Mouse (Mus musculus) urinary bladder, postnatal 4 days (tissue): ENCODE data around the gene Cldn9.

Experiments used
- DNase-seq, 2 experiments: peaks; one replicate each; pipeline ENCODE4 v3.0.0; 2021 to 2022; ENCODE audit warnings: low spot score in 2 of 2

Gene Cldn9

GRCm38 (mm10) chr17:23683856-23684672 is at the start of gene Cldn9:
Cldn9 (minus strand) TSS chr17:23684026.
- DNase-seq = no peak

- DNase-seq = no peak
Observed at GRCm38 (mm10) chr17:23730441-23730840, 46.6 kb upstream of the Cldn9 start.

- peak; percentile 75 to 81 for DNase-seq
Observed at GRCm38 (mm10) chr17:23726758-23727142, 42.9 kb upstream of the Cldn9 start.

GRCm38 (mm10) chr17:23725999-23726757 is 42.4 kb upstream of the Cldn9 start, which contains the start of gene Pkmyt1:
Pkmyt1 (plus strand) TSS chr17:23726336.
- DNase-seq = peak; percentile 92 to 97

- DNase-seq = no peak
Observed at GRCm38 (mm10) chr17:23725477-23725876, 41.7 kb upstream of the Cldn9 start.

GRCm38 (mm10) chr17:23722376-23723125 is 38.7 kb upstream of the Cldn9 start, which contains the start of gene 1520401A03Rik:
1520401A03Rik (minus strand) TSS chr17:23722783.
- no peak for DNase-seq

GRCm38 (mm10) chr17:23721886-23722285 is 38.1 kb upstream of the Cldn9 start:
- DNase-seq = no peak

GRCm38 (mm10) chr17:23719455-23719854 is 35.6 kb upstream of the Cldn9 start:
- DNase-seq = no peak

GRCm38 (mm10) chr17:23717003-23717402 is 33.2 kb upstream of the Cldn9 start:
- no peak for DNase-seq

- DNase-seq = peak; percentile 54 to 80
Observed at GRCm38 (mm10) chr17:23706212-23706611, 22.4 kb upstream of the Cldn9 start.

GRCm38 (mm10) chr17:23705525-23706104 is 21.8 kb upstream of the Cldn9 start:
- DNase-seq = no peak

- no peak for DNase-seq
Observed at GRCm38 (mm10) chr17:23704741-23705140, 20.9 kb upstream of the Cldn9 start.

- no peak for DNase-seq
Observed at GRCm38 (mm10) chr17:23703301-23703700, 19.5 kb upstream of the Cldn9 start.

- peak; percentile 79 to 89 for DNase-seq
Observed at GRCm38 (mm10) chr17:23700079-23700478, 16.3 kb upstream of the Cldn9 start.

GRCm38 (mm10) chr17:23699131-23700077 is 15.6 kb upstream of the Cldn9 start:
- no peak for DNase-seq

- DNase-seq = no peak
Observed at GRCm38 (mm10) chr17:23695801-23696200, 12.0 kb upstream of the Cldn9 start.

GRCm38 (mm10) chr17:23694491-23694890 is 10.7 kb upstream of the Cldn9 start:
- no peak for DNase-seq

GRCm38 (mm10) chr17:23683226-23683625 is 600 bp downstream of the Cldn9 start:
- no peak for DNase-seq

GRCm38 (mm10) chr17:23682530-23682929 is 1.3 kb downstream of the Cldn9 start:
- no peak for DNase-seq

- DNase-seq = no peak
Observed at GRCm38 (mm10) chr17:23682092-23682491, 1.7 kb downstream of the Cldn9 start.
